Mouse (Mus musculus) megakaryocyte, embryonic 14.5 days (primary cell): ENCODE measurements around the gene Nubpl.

Source experiments
- FLI1 ChIP-seq: IDR thresholded peaks from 2 replicates; pipeline ENCODE4 v1.6.1; 2012; ENCODE audit warnings: low read length, inconsistent platforms, mixed read lengths
- GATA1 ChIP-seq: IDR thresholded peaks from 3 replicates; pipeline ENCODE4 v1.6.1; 2012; ENCODE audit warnings: mixed read lengths, low read length, inconsistent platforms, borderline replicate concordance

GRCm38 (mm10) chr12:52228746-52229145 lies 131.2 kb downstream of the Nubpl start:
- TF ChIP-seq GATA1 (no peak), FLI1 (no peak)
